Mouse (Mus musculus) retina, postnatal 1 day (tissue): ENCODE results near the gene Rnf135.
"Not testable (repeated sequence)": the region's sequence is repeated elsewhere in the genome, so short reads cannot be mapped to it uniquely, and the experiment has no call there.

Source experiments
- DNase-seq: peaks from one replicate; pipeline ENCODE4 v3.0.0-alpha.2; 2012

Gene Rnf135

GRCm38 (mm10) chr11:80163362-80164116, 20.1 kb upstream of the Rnf135 start:
- no peak for DNase-seq

- no peak for DNase-seq
Measured at GRCm38 (mm10) chr11:80164224-80164623, 19.4 kb upstream of the Rnf135 start.

GRCm38 (mm10) chr11:80168121-80168520, 15.5 kb upstream of the Rnf135 start:
- no peak for DNase-seq

- no peak for DNase-seq
Measured at GRCm38 (mm10) chr11:80168611-80169249, 14.9 kb upstream of the Rnf135 start.

- DNase-seq = no peak
Measured at GRCm38 (mm10) chr11:80169629-80170028, 14.0 kb upstream of the Rnf135 start.

- DNase-seq = no peak
Measured at GRCm38 (mm10) chr11:80170351-80170750, 13.3 kb upstream of the Rnf135 start.

- no peak for DNase-seq
Measured at GRCm38 (mm10) chr11:80171884-80172283, 11.8 kb upstream of the Rnf135 start.

- DNase-seq = no peak
Measured at GRCm38 (mm10) chr11:80173963-80174670, 9.5 kb upstream of the Rnf135 start.

GRCm38 (mm10) chr11:80176911-80177895, 6.4 kb upstream of the Rnf135 start:
- DNase-seq = no peak

- DNase-seq = no peak
Measured at GRCm38 (mm10) chr11:80178316-80178715, 5.3 kb upstream of the Rnf135 start.

GRCm38 (mm10) chr11:80181021-80181749, 2.5 kb upstream of the Rnf135 start:
- DNase-seq = no peak

GRCm38 (mm10) chr11:80183054-80183704, 472 bp upstream of the Rnf135 start:
- DNase-seq = not testable (repeated sequence)

- DNase-seq = no peak
Measured at GRCm38 (mm10) chr11:80184531-80185071, 950 bp downstream of the Rnf135 start.

- not testable (repeated sequence) for DNase-seq
Measured at GRCm38 (mm10) chr11:80185441-80185976, 1.9 kb downstream of the Rnf135 start.

GRCm38 (mm10) chr11:80190280-80190679, 6.6 kb downstream of the Rnf135 start:
- DNase-seq = no peak

GRCm38 (mm10) chr11:80193827-80194226, 10.2 kb downstream of the Rnf135 start:
- DNase-seq = no peak

GRCm38 (mm10) chr11:80196351-80196750, 12.7 kb downstream of the Rnf135 start:
- DNase-seq = no peak

GRCm38 (mm10) chr11:80199316-80199715, 15.7 kb downstream of the Rnf135 start:
- DNase-seq = no peak

GRCm38 (mm10) chr11:80199773-80200172, 16.1 kb downstream of the Rnf135 start:
- DNase-seq = no peak

- no peak for DNase-seq
Measured at GRCm38 (mm10) chr11:80200326-80200725, 16.7 kb downstream of the Rnf135 start.

- no peak for DNase-seq
Measured at GRCm38 (mm10) chr11:80202296-80202695, 18.6 kb downstream of the Rnf135 start.
